Mouse (Mus musculus) kidney, adult 2 months (tissue): ENCODE data around the gene Kif2c.

ENCODE experiments used
- CTCF ChIP-seq: fragments of 200-500 bp; conservative IDR thresholded peaks from 2 replicates; pipeline ENCODE4 v1.5.1; 2011; ENCODE audit warnings: low read depth, mild to moderate bottlenecking, control low read depth, low read length, moderate library complexity, mixed read lengths; ENCODE audit not compliant: insufficient read depth, insufficient read length
- POLR2A ChIP-seq: fragments of 200-500 bp; IDR thresholded peaks from one replicate; pipeline ENCODE4 v1.6.1; 2011; ENCODE audit warnings: low read depth, low read length, control low read depth

GRCm38 (mm10) chr4:117110985-117111384, 71.5 kb downstream of the Kif2c start:
- TF ChIP-seq CTCF (no peak), POLR2A (no peak)
